Mouse (Mus musculus) CH12.LX (cell line): ENCODE results near the gene Nhlrc1. TPM values are rescaled to one million over a fixed set of nuclear protein-coding genes. Genes with fewer than 3 reads are reported as not detected.

Experiments used
- DNase-seq: peaks from one replicate; pipeline ENCODE4 v3.0.0-alpha.2; 2013; ENCODE audit errors: extremely low read depth
- H3K27ac ChIP-seq: 2 replicates; pipeline ENCODE4 v1.5.1; 2012; ENCODE audit warnings: low read depth, mild to moderate bottlenecking, control low read depth, moderate library complexity; ENCODE audit not compliant: insufficient read depth
- H3K27me3 ChIP-seq: replicated peaks from 2 replicates; pipeline ENCODE3; 2012; ENCODE audit warnings: inconsistent platforms
- H3K36me3 ChIP-seq, 2 experiments: replicated peaks in 1 of 2; 2 replicates each; pipeline versions ENCODE3 to v1.6.1; 2012; ENCODE audit warnings: inconsistent platforms in 1 of 2, low read length in 1 of 2, mild to moderate bottlenecking in 1 of 2, mixed read lengths in 1 of 2, moderate library complexity in 1 of 2; ENCODE audit not compliant: control insufficient read depth in 1 of 2, insufficient read depth in 1 of 2
- H3K4me1 ChIP-seq, 2 experiments: 2 replicates each; pipeline ENCODE4 v1.6.1; 2012; ENCODE audit warnings: inconsistent platforms in 1 of 2, moderate library complexity in 1 of 2; ENCODE audit not compliant: insufficient read depth in 2 of 2, control insufficient read depth in 1 of 2
- H3K4me2 ChIP-seq: 2 replicates; pipeline ENCODE4 v1.6.1; 2012; ENCODE audit warnings: low read depth, mild to moderate bottlenecking, control low read depth; ENCODE audit not compliant: poor library complexity, insufficient read depth, severe bottlenecking
- H3K4me3 ChIP-seq, 3 experiments: fragments of 150-350 bp in 1 of 3; sonication (generic) in 1 of 3; replicated peaks in 1 of 3; 2 replicates each; pipeline versions ENCODE3 to v1.5.1; 2011 to 2012; ENCODE audit warnings: low read depth in 2 of 3, low read length in 2 of 3, mild to moderate bottlenecking in 2 of 3, moderate library complexity in 2 of 3, control low read depth in 1 of 3, improper control_type of control experiment in 1 of 3, inconsistent platforms in 1 of 3, mixed read lengths in 1 of 3; ENCODE audit not compliant: poor library complexity in 1 of 3
- H3K79me2 ChIP-seq: replicated peaks from 2 replicates; pipeline ENCODE4 v1.6.1; 2012; ENCODE audit warnings: mild to moderate bottlenecking, moderate library complexity; ENCODE audit not compliant: control insufficient read depth, poor library complexity, insufficient read depth, severe bottlenecking; ENCODE audit errors: extremely low read depth
- H3K9ac ChIP-seq: 2 replicates; pipeline ENCODE4 v1.6.1; 2012; ENCODE audit warnings: low read depth, mild to moderate bottlenecking, control low read depth, moderate library complexity; ENCODE audit not compliant: insufficient read depth
- H3K9me3 ChIP-seq: replicated peaks from 2 replicates; pipeline ENCODE3; 2012; ENCODE audit warnings: low read length, inconsistent platforms, mixed read lengths
- EP300 ChIP-seq: IDR thresholded peaks from 2 replicates; pipeline ENCODE4 v1.6.1; 2011; ENCODE audit warnings: low read length, improper control_type of control experiment
- ETS1 ChIP-seq: conservative IDR thresholded peaks from 2 replicates; pipeline ENCODE4 v1.6.1; 2012; ENCODE audit warnings: low read depth, mild to moderate bottlenecking, inconsistent platforms, low read length, improper control_type of control experiment, moderate library complexity
- IRF4 ChIP-seq: IDR thresholded peaks from 2 replicates; pipeline ENCODE4 v1.6.1; 2014; ENCODE audit warnings: low read depth, mild to moderate bottlenecking, inconsistent platforms, low read length, improper control_type of control experiment
- JUND ChIP-seq: conservative IDR thresholded peaks from 2 replicates; pipeline ENCODE4 v1.6.1; 2011; ENCODE audit warnings: low read depth, low read length, improper control_type of control experiment
- MEF2A ChIP-seq: IDR thresholded peaks from 2 replicates; pipeline ENCODE4 v1.6.1; 2014; ENCODE audit warnings: low read depth, mild to moderate bottlenecking, inconsistent platforms, low read length, improper control_type of control experiment, borderline replicate concordance
- NRF1 ChIP-seq: IDR thresholded peaks from 2 replicates; pipeline ENCODE4 v1.6.1; 2014; ENCODE audit warnings: low read depth, mild to moderate bottlenecking, inconsistent platforms, low read length, improper control_type of control experiment, moderate library complexity
- PAX5 ChIP-seq: IDR thresholded peaks from 2 replicates; pipeline ENCODE4 v1.6.1; 2012; ENCODE audit warnings: low read length, inconsistent platforms, mixed read lengths
- SIN3A ChIP-seq: IDR thresholded peaks from 2 replicates; pipeline ENCODE4 v1.6.1; 2012; ENCODE audit warnings: low read length, improper control_type of control experiment, inconsistent platforms
- TCF12 ChIP-seq: IDR thresholded peaks from 2 replicates; pipeline ENCODE4 v1.6.1; 2014; ENCODE audit warnings: low read depth, mild to moderate bottlenecking, inconsistent platforms, low read length, improper control_type of control experiment
- UBTF ChIP-seq: IDR thresholded peaks from 2 replicates; pipeline ENCODE4 v1.6.1; 2012; ENCODE audit warnings: low read depth, mild to moderate bottlenecking, inconsistent platforms, low read length, improper control_type of control experiment, moderate library complexity
- ZNF384 ChIP-seq: IDR thresholded peaks from 2 replicates; pipeline ENCODE4 v1.6.1; 2012; ENCODE audit warnings: low read depth, low read length, improper control_type of control experiment, inconsistent platforms
- dilution Hi-C: fragments of 300-500 bp; cut with MboI; formaldehyde crosslinking; loops from 2 replicates; pipeline ENCODE4 v1.14.3; 2020; ENCODE audit warnings: low sequenced_read_pairs; ENCODE audit not compliant: extremely low pct_unique_long_range_greater_than_20kb, extremely low pct_ligation_motif_present
- in situ Hi-C: fragments of 300-500 bp; cut with MboI; formaldehyde crosslinking; loops from 3 replicates; pipeline ENCODE4 v1.14.3; 2019; ENCODE audit warnings: low sequenced_read_pairs, low pct_ligation_motif_present, low pct_unique_long_range_greater_than_20kb, mixed read lengths
- polyA plus RNA-seq: library from polyadenylated mRNA; unstranded; fragments of >175 nt; gene quantifications from 2 replicates; pipeline ENCODE4 v1.2.1, GENCODE M21; 2012; ENCODE audit warnings: low read depth; ENCODE audit not compliant: insufficient read length
- total RNA-seq, 2 experiments: library from RNA; depleted of rRNA; stranded (reverse); fragments of 300-350 nt in 1 of 2; fragments of >200 nt in 1 of 2; gene quantifications; 2 replicates each; pipeline ENCODE4 v1.2.3; 2012 to 2014

The Nhlrc1 gene
- total and polyA plus RNA-seq, 3 experiments, result not detected

GRCm38 (mm10) chr13:47044617-47044947, 29.9 kb upstream of the Nhlrc1 start, which contains the start of gene Tpmt:
Tpmt (minus strand) TSS chr13:47044737.
- in situ Hi-C loops (no loop called here), dilution Hi-C loops (no loop called here)
- H3K79me2 ChIP-seq, result no peaks in the 10 kb centered on the region; the same call in 1 of the 2 replicates
- peak; percentile 65 for DNase-seq
- H3K27me3 ChIP-seq, result no peaks in the 10 kb centered on the region
- peak within 1 kb of the TSS; percentile 51 for H3K9ac ChIP-seq
- H3K4me3 ChIP-seq, result peak within 1 kb of the TSS; percentile 66 to 89 (median 81)
- H3K9me3 ChIP-seq, result no peaks in the 10 kb centered on the region
- peaks cover 0 to 19% of the 10 kb centered on the region in 2 experiments; a peak in 2 of 4 replicates for H3K4me1 ChIP-seq
- H3K36me3 ChIP-seq, result peaks cover 0 to 15% of the 10 kb centered on the region in 2 experiments
- H3K4me2 ChIP-seq, result peak within 1 kb of the TSS; percentile 89
- H3K27ac ChIP-seq, result no peak within 1 kb of the TSS
- TF ChIP-seq UBTF (peak; percentile 71; the same call in 1 of the 2 replicates), TCF12 (peak; percentile 92), IRF4 (0 out of 2 replicates have a peak, but pooled peaks have one; percentile 17), ETS1 (peak; percentile 34; the same call in 1 of the 2 replicates), EP300 (0 out of 2 replicates have a peak, but pooled peaks have one; percentile 39), ZNF384 (no peak), NRF1 (no peak), JUND (no peak), MEF2A (0 out of 2 replicates have a peak, but pooled peaks have one; percentile 26), SIN3A (peak; percentile 56; the same call in 1 of the 2 replicates)

GRCm38 (mm10) chr13:47043833-47044616, 29.4 kb upstream of the Nhlrc1 start:
- no peaks in the 10 kb centered on the region; the same call in 1 of the 2 replicates for H3K79me2 ChIP-seq
- H3K4me1 ChIP-seq, result peaks cover 0 to 19% of the 10 kb centered on the region in 2 experiments; a peak in 2 of 4 replicates
- no peaks in the 10 kb centered on the region for H3K9me3 ChIP-seq
- H3K4me2 ChIP-seq, result peak overlapping the region; percentile 89
- peaks cover 0 to 10% of the 10 kb centered on the region in 2 experiments for H3K36me3 ChIP-seq
- no peaks in the 10 kb centered on the region for H3K27me3 ChIP-seq
- in situ Hi-C loops (no loop called here), dilution Hi-C loops (no loop called here)
- no peak overlapping the region for H3K27ac ChIP-seq
- DNase-seq, result no peak
- H3K9ac ChIP-seq, result peak overlapping the region; percentile 51
- H3K4me3 ChIP-seq, result peak overlapping the region; percentile 66 to 89 (median 81)
- no peak for TF ChIP-seq PAX5
- peak; percentile 27; the same call in 1 of the 2 replicates for TF ChIP-seq UBTF
